Mouse (Mus musculus) B cell, adult 2 months (primary cell): ENCODE measurements at regions not wholly inside any gene's neighbourhood (a gene's known extent, or its start where the extent isn't known, plus 50 kb on each side); places are given as distances from the start of the nearest gene placed in this dataset.
A peak's percentile ranks its signal among the peaks of the same experiment; 100 is the strongest.
"Not testable (repeated sequence)": the region's sequence is repeated elsewhere in the genome, so short reads cannot be mapped to it uniquely, and the experiment has no call there.

ENCODE experiments used
- DNase-seq, 2 experiments: peaks; one replicate each; pipeline ENCODE4 v3.0.0; 2022

DNA sequence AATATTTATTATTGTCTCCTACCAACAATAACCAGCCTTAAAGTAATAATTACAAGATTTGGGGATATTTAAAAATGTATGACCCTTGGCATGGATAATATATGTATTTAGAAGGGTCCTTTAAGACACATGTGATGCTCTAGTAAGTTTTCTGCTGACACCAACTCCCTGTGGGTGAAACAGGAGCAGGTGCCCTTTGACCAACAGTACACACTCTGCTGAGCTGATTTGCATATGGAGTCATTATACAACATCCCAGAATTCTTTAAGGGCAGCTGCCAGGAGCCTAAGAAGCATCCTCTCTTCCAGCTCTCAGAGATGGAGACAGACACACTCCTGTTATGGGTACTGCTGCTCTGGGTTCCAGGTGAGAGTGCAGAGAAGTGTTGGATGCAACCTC, 274.1 kb downstream of the Rpia start:
- no peak for DNase-seq

DNA sequence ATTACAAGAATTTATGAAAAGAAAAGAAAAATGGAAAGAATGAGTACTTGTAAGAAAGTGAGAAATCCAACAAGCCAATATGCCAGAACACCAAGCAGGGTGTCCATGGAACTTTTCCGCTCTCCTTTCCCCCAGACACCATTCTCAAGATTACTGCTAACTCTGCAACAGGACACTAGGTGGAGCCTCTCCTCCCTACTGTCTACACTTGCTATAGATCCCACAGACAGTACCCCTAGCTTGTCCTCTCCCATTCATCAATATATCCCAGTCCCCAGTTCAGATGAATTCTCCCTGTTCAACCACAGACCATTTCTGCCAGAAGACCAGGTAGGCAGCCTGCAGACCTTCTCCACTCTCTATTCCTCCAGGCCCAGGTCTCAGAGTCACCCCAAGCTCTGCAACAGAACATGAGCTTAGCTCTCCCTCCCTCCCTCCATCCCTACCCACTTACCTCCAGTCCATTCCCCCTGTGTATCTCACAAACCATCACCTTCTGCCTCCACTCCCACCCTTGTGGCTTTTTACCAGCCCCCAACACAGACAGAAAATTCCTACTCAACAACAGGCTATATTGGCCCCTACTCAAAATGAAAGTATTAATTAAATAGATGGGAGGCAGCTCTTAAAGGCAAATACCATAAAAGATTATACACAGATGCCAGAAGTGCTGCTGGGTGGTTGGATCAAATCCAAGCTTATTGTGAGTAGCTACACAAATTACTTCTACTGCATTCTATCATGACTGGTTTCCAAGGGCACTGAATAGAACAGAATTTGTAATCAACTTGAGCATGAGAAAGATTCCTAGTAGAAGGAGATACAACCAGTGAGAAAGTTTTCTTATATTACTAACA, 323.2 kb downstream of the Rpia start:
- no peak for DNase-seq

DNA sequence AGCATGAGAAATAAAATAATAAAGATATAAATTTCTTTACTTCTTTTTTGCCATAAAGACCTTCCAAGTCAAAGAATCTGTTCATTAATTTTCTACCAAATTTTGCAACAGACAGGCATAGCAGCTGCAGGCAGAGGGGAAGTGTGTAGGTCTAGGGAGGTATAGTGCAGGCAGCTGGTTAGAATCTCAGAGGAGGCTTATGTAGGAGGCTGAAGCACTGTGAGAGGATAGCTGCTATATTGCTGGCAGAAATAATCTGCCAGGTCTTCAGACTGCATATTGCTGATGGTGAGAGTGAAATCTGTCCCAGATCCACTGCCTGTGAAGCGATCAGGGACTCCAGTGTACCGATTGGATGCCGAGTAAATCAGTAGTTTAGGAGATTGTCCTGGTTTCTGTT, 334.8 kb downstream of the Rpia start:
- DNase-seq = no peak

DNA sequence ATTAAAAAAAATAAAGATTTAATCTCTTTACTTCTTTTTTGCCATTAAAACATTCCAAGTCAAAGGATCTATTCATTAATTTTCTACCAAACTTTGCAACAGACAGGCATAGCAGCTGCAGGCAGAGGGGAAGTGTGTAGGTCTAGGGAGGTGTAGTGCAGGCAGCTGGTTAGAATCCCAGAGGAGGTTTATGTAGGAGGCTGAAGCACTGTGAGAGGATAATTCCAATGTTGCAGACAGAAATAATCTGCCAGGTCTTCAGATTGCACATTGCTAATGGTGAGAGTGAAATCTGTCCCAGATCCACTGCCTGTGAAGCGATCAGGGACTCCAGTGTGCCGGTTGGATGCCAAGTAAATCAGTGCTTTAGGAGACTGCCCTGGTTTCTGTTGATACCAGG, 357.3 kb downstream of the Rpia start:
- not testable (repeated sequence) for DNase-seq

DNA sequence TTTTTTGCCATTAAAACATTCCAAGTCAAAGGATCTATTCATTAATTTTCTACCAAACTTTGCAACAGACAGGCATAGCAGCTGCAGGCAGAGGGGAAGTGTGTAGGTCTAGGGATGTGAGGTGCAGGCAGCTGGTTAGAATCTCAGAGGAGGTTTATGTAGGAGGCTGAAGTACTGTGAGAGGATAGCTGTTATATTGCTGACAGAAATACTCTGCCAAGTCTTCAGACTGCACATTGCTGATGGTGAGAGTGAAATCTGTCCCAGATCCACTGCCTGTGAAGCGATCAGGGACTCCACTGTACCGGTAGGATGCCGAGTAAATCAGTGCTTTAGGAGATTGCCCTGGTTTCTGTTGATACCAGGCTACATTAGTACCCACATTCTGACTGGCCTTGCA, 385.7 kb downstream of the Rpia start:
- not testable (repeated sequence) for DNase-seq

DNA sequence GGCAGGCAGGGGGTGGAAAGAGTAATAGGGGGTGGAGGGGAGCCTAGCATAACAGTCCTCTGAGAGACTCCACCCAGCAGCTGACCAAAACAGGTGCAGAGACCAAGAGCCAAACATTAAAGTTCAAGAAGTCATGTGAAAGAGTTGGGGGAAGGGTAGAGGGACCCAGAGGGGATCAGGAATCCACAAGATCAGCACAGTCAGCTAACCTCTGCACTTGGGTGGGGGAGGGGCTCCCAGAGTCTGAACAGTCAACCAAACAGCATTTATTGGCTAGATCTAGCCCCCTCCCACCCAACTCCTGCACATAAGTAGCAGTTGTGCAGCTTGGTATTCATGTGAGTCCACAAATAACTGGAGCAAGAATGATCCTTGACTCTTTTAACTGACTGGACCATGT, 402.2 kb downstream of the Rpia start:
- DNase-seq = not testable (repeated sequence)

DNA sequence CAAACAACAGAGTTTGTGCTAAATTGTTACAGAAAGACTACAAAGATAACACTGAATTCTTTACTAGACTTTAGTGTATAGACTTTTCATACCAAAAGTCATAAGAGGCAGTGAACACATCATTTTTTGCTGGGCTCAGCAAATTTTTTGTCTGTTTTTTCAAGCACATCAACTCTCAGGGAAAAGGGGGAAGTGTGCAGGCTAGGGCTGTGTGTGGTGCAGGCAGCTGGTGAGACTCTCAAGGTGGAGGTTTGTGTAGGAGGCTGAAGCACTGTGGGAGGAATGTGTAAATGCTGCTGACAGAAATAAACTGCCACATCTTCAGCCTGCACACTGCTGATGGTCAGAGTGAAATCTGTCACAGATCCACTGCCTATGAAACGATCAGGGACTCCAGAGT, 405.6 kb downstream of the Rpia start:
- DNase-seq = not testable (repeated sequence)

DNA sequence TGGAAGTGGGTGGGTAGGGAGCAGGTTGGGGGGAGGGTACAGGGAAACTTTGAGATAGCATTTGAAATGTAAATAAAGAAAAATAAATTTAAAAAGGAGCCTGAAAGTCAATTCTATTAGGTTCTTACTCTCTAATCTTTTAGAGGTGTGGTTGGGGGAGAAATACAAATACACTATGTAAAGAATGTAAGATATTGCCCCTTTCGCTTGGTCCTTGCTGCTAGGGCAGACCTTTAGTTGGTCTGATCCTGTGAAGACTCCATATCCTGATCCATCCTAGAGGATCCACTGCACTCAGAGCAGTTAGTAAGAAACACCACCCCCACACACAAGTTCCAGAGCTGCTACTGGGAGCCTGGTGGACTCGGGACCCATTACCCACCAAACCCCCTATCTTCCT, 412.7 kb downstream of the Rpia start:
- DNase-seq = not testable (repeated sequence)

DNA sequence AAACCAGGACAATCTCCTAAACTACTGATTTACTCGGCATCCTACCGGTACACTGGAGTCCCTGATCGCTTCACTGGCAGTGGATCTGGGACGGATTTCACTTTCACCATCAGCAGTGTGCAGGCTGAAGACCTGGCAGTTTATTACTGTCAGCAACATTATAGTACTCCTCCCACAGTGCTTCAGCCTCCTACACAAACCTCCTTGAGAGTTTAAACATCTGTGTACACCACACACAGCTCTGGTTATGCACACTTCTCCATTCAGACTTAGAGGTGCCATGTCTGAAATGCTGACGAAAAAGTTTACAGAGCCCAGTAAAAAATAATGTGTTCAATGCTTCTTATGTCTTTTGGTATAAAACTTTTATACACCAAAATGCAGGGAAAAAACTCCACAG, 420.2 kb downstream of the Rpia start:
- DNase-seq = not testable (repeated sequence)

DNA sequence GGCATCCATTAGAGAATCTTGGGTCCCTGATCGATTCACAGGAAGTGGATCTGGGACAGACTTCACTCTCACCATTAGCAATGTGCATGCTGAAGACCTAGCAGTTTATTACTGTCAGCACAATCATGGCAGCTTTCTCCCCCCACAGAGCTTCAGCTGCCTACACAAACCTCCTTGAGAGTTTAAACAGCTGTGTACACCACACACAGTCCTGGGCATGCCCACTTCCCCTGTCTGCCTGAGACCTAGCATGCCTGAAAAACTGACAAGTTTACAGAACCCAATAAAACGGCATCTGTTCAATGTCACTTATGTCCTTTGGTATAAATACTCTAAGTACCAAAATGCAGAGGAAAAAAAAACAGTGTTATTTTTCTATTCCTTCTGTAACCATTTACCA, 435.7 kb downstream of the Rpia start:
- DNase-seq = no peak

DNA sequence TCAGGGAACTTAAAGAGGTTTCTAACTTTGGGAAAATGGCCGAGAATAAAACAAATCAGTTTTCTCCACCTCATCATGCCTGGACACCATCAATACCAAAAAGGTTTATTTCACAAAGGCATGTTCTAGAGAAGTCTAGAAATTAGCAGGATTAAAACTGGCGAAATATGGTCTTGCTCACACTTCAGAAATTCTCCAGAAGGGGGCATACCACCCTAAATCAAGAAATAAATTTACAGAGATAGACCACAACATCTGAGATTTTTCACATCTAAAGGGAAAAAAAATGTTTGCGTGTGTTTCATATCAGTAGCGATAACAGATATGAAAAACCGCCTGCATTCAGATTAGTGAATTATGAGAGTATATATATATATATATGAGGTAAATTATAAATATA, 449.9 kb downstream of the Rpia start:
- DNase-seq = no peak

DNA sequence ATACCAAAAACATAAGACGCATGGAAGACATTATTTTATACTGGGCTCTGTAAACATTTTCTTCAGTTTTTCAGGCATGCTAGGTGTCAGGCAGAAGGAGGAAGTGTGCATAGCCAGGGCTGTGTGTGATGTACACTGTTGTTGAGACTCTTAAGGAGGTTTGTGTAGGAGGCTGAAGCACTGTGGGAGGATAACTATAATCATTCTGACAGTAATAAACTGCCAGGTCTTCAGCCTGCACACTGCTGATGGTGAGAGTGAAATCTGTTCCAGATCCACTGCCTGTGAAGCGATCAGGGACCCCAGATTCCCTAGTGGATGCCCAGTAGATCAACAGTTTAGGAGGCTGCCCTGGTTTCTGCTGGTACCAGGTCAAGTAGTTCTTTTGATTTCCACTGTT, 451.3 kb downstream of the Rpia start:
- not testable (repeated sequence) for DNase-seq

DNA sequence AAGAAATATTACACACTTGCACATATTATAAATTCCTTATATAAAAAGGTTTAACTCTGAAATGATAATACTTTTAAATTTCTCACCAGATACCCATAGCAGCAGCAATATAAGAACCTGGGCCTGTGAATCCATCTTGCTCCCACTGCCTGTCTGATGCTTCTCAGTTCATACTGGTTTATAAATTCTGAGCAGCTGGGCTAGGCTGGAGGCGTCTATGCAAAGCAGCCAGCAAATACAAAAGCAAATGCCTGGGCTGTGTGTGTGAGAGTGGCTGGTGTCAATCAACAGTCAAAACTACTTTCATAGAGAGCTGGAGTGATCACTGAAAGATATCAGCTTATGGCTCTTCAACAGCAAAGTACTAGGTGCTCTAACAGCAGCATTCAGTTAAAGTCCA, 476.7 kb downstream of the Rpia start:
- DNase-seq = no peak

DNA sequence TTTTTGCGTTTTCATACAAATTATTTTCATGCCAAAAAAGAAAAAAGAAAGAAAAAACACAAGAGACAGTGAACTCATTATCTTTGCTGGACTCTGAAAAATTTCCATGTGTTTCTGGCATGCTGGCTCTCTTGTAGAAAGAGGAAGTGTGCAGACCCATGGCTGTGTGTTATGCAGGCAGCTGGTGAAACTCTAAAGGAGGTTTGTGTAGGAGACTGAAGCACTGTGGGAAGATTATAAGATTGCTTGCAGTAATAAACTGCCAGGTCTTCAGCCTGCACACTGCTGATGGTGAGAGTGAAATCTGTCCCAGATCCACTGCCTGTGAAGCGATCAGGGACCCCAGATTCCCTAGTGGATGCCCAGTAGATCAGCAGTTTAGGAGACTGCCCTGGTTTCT, 477.4 kb downstream of the Rpia start:
- DNase-seq = peak; percentile 23 to 32

DNA sequence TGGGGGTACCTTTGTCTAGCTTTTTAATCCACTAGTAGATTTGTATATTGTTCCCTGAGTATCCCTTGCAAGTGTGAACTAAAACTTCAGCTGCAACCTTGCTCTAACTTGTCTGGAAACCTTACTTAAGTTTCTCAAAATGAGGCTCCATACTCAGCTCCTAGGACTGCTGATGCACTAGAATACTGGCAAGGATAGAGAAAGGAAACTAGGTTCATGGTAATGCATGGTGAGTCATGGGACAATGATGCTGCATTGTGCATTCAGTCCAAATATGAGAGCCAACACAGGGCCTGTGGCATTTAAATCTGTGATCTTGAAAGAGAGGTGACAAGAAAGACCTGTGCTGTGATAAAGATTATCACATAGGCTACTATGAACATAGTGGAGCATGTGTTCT, 490.9 kb downstream of the Rpia start:
- DNase-seq = not testable (repeated sequence)

DNA sequence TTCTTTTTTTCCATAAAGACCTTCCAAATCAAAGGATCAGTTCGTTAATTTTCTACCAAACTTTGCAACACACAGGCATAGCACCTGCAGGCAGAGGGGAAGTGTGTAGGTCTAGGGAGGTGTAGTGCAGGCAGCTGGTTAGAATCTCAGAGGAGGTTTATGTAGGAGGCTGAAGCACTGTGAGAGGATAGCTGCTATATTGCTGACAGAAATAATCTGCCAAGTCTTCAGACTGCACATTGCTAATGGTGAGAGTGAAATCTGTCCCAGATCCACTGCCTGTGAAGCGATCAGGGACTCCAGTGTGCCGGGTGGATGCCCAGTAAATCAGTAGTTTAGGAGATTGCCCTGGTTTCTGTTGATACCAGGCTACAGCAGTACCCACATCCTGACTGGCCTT, 531.8 kb downstream of the Rpia start:
- not testable (repeated sequence) for DNase-seq

DNA sequence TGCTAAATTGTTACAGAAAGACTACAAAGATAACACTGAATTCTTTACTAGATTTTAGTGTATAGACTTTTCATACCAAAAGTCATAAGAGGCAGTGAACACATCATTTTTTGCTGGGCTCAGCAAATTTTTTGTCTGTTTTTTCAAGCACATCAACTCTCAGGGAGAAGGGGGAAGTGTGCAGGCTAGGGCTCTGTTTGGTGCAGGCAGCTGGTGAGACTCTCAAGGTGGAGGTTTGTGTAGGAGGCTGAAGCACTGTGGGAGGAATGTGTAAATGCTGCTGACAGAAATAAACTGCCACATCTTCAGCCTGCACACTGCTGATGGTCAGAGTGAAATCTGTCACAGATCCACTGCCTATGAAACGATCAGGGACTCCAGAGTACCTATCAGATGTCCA, 551.9 kb downstream of the Rpia start:
- DNase-seq = not testable (repeated sequence)

DNA sequence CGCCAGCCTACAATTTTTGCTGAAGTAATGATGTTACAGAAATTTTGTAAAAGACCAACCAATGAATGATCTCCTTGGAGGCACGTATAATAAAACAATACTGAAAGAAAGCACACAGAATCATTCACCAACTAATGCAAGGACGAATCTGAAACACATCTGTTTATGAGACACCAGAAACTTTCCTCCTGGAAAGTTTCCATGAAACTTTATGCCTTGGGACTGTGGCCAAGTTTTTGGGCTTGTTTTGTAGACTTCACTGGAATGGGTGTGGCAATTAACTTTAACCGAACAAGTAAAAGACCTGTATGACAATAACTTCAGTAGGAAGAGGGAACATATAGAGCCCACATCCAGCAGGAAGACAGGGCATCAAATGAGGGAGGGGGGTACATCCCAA, 564.9 kb downstream of the Rpia start:
- DNase-seq = no peak

DNA sequence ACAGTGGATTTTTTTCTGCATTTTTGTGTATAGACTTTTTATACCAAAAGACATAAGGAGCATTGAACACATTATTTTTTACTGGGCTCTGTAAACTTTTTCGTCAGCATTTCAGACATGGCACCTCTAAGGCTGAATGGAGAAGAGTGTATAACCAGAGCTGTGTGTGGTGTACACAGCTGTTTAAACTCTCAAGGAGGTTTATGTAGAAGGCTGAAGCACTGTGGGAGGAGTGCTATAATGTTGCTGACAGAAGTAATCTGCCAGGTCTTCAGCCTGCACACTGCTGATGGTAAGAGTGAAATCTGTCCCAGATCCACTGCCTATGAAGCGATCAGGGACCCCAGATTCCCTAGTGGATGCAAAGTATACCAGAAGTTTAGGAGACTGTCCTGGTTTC, 575.4 kb downstream of the Rpia start:
- DNase-seq = not testable (repeated sequence)

DNA sequence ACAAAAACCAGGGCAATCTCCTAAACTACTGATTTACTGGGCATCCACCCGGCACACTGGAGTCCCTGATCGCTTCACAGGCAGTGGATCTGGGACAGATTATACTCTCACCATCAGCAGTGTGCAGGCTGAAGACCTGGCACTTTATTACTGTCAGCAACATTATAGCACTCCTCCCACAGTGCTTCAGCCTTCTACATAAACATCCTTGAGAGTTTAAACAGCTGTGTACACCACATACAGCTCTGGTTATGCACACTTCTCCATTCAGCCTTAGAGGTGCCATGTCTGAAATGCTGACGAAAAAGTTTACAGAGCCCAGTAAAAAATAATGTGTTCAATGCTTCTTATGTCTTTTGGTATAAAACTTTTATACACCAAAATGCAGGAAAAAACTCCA, 576.3 kb downstream of the Rpia start:
- not testable (repeated sequence) for DNase-seq
